Mouse (Mus musculus): Measurements from ENCODE around the gene Adcy4.

Gene Adcy4

GRCm38 (mm10) chr14:55720666-55721065 lies 63.2 kb downstream of the Adcy4 start:
- DNase-seq (ENCODE audit: low read depth, low spot score): no peak

- no peak for DNase-seq (ENCODE audit: low read depth, low spot score)
Observed at GRCm38 (mm10) chr14:55719737-55720136, 64.2 kb downstream of the Adcy4 start.

Data from ES-CJ7 (cell line).